Mouse (Mus musculus): ENCODE results near the gene Wasf3.
"Not testable (repeated sequence)": the region's sequence is repeated elsewhere in the genome, so short reads cannot be mapped to it uniquely, and the experiment has no call there.

DNA sequence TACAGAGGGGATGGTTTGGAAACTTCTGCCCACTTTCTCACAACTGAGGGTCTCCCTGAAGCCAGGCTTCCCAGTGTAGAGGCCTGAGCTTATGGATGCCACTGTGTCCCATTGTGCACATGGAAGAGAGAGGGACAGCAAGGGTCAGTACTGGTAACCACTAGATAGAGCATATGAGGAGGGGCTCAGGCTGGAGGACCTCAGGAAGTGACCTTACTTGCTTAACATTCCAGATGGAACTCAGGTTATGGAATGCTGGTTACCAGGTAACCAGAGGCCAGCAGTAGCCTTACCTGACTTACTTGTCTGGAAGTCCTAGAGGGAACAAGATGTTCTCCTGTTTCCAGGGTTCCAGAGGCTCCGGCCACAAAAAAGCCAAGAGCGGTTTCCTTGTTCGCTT, 96.9 kb downstream of the Wasf3 start, which contains the start of gene Gm6408:
- not testable (repeated sequence) for TF ChIP-seq CTCF (IDR thresholded peaks at IDR 0.05; ENCODE audit: low read depth, low read length); POLR2A (IDR thresholded peaks at IDR 0.05; ENCODE audit: borderline replicate concordance, low read depth, low read length)

Data from bone marrow macrophage, adult 2 months (primary cell).